Mouse (Mus musculus) lung, adult 2 months (tissue): Measurements from ENCODE around the gene Rnf185. TPM values are rescaled to one million over a fixed set of nuclear protein-coding genes. Genes with fewer than 3 reads are reported as not detected.
A peak's percentile ranks its signal among the peaks of the same experiment; 100 is the strongest.

ENCODE experiments used
- DNase-seq: peaks from one replicate; pipeline ENCODE4 v3.0.0; 2022
- H3K4me1 ChIP-seq: fragments of 200-500 bp; 2 replicates; pipeline ENCODE4 v1.6.1; 2011; ENCODE audit warnings: low read length; ENCODE audit not compliant: control insufficient read depth, insufficient read depth
- H3K4me3 ChIP-seq: fragments of 200-500 bp; replicated peaks from 2 replicates; pipeline ENCODE3; 2011; ENCODE audit warnings: low read depth, mild to moderate bottlenecking, control low read depth, low read length; ENCODE audit errors: extremely low read depth
- CTCF ChIP-seq: fragments of 200-500 bp; IDR thresholded peaks from 2 replicates; pipeline ENCODE4 v1.5.1; 2011; ENCODE audit warnings: mild to moderate bottlenecking, low read length, control low read depth; ENCODE audit not compliant: insufficient read depth
- POLR2A ChIP-seq: fragments of 200-500 bp; IDR thresholded peaks from 2 replicates; pipeline ENCODE4 v1.6.1; 2011; ENCODE audit warnings: low read depth, mild to moderate bottlenecking, control low read depth, low read length, borderline replicate concordance; ENCODE audit errors: extremely low read depth
- WGBS: fragments of 180-500 bp; shearing (Covaris S2); methylation state at CpG from one replicate; pipeline ENCODE4 v1.1.7; 2018; 5-methylcytosine and 5-hydroxymethylcytosine counted together
- polyA plus RNA-seq: library from polyadenylated mRNA; depleted of rRNA; stranded (reverse); fragments of >200 nt; gene quantifications from 2 replicates; pipeline ENCODE4 v1.2.3, GENCODE M21; 2012

The Rnf185 gene
- polyA plus RNA-seq, 1 experiment: 36.4 TPM

- WGBS: 47% methylated on average over 6 of the region's 6 CpGs
- H3K4me3 ChIP-seq: no peak overlapping the region
- no peak for DNase-seq
Measured at GRCm38 (mm10) chr11:3453467-3453866, 1.3 kb upstream of the Rnf185 start.

DNA sequence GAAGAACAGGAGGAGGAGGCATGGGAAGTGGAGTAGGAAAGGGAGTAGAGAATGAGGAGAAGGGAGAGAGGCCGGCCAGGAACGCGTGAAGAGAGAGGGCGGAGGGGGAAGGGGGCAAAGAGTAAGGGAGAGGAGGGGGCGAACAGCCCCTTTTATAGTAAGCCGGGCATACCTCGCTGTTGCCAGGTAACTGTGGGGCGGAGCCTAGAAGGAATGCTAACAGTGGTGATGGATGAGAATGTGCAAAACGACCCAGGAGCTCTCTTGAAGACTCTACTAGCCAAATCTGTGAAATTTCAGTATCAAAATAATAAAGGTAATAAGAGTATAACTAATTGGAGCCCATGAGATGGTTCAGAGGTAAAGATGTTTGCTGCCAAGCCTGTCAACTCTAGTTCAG, 606 bp upstream of the Rnf185 start:
- peaks cover 9% of the 10 kb centered on the region for H3K4me1 ChIP-seq
- peak overlapping the region; percentile 90 for H3K4me3 ChIP-seq
- 2% methylated on average over 9 of the region's 9 CpGs for WGBS
- TF ChIP-seq CTCF: no peak
- TF ChIP-seq POLR2A: no peak
- DNase-seq: peak; percentile 16

More at GRCm38 (mm10) chr11:3453467-3453866, 1.3 kb upstream of the Rnf185 start:
- TF ChIP-seq CTCF (peak; percentile 42; the same call in 1 of the 2 replicates), POLR2A (no peak)
- peaks cover 9% of the 10 kb centered on the region for H3K4me1 ChIP-seq

GRCm38 (mm10) chr11:3451701-3452163, 431 bp downstream of the Rnf185 start:
- Histone ChIP-seq H3K4me1 (peaks cover 9% of the 10 kb centered on the region), H3K4me3 (peak overlapping the region; percentile 80)
- no peak for DNase-seq
- WGBS: under 1% methylated on average over 20 of the region's 20 CpGs
- TF ChIP-seq POLR2A (no peak), CTCF (no peak)

GRCm38 (mm10) chr11:3444875-3445274, 7.3 kb downstream of the Rnf185 start:
- no peak for TF ChIP-seq POLR2A
- TF ChIP-seq CTCF: no peak
- Histone ChIP-seq H3K4me3 (no peak overlapping the region), H3K4me1 (peaks cover 13% of the 10 kb centered on the region)
- DNase-seq: no peak
- 48% methylated on average over 8 of the region's 8 CpGs for WGBS

GRCm38 (mm10) chr11:3443091-3443490, 9.1 kb downstream of the Rnf185 start:
- DNase-seq: no peak
- TF ChIP-seq CTCF (no peak), POLR2A (no peak)
- Histone ChIP-seq H3K4me3 (no peak overlapping the region), H3K4me1 (peaks cover 13% of the 10 kb centered on the region)
- WGBS: 88% methylated on average over 2 of the region's 2 CpGs

- WGBS: 64% methylated on average over 4 of the region's 4 CpGs
- DNase-seq: no peak
- no peak overlapping the region for H3K4me3 ChIP-seq
- TF ChIP-seq CTCF (no peak), POLR2A (no peak)
- H3K4me1 ChIP-seq: peaks cover 13% of the 10 kb centered on the region
Measured at GRCm38 (mm10) chr11:3442677-3443076, 9.5 kb downstream of the Rnf185 start.

GRCm38 (mm10) chr11:3441696-3442443, 10.3 kb downstream of the Rnf185 start:
- DNase-seq: no peak
- no peak overlapping the region for H3K4me3 ChIP-seq
- TF ChIP-seq POLR2A (no peak), CTCF (no peak)
- H3K4me1 ChIP-seq: peaks cover 13% of the 10 kb centered on the region

DNA sequence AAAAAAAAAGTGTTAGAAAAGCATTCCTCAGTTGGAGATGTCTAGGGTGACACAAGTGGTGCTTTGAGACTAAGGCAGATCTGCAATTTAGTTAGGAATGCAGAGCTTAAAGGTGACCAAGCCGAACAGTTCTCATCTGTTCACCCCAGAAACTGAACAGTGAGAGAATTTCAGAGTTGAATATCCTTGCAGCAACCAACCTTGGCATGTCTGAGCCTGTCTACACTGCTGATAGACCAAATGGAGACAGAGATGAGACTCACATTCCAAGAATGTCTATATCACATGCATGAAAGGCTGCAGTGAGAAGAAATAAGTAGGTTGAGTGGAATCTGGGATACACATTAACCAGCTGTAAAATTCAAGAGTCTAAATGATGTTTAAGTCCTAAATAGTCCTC, 14.5 kb downstream of the Rnf185 start:
- DNase-seq: no peak
- TF ChIP-seq POLR2A: no peak
- no peak for TF ChIP-seq CTCF
- Histone ChIP-seq H3K4me1 (no peaks in the 10 kb centered on the region), H3K4me3 (no peak overlapping the region)
- 93% methylated on average over 1 of the region's 1 CpGs for WGBS

GRCm38 (mm10) chr11:3433809-3434208, 18.4 kb downstream of the Rnf185 start:
- WGBS: 78% methylated on average over 4 of the region's 4 CpGs
- no peak for DNase-seq
- no peak for TF ChIP-seq CTCF
- Histone ChIP-seq H3K4me1 (no peaks in the 10 kb centered on the region), H3K4me3 (no peak overlapping the region)

DNA sequence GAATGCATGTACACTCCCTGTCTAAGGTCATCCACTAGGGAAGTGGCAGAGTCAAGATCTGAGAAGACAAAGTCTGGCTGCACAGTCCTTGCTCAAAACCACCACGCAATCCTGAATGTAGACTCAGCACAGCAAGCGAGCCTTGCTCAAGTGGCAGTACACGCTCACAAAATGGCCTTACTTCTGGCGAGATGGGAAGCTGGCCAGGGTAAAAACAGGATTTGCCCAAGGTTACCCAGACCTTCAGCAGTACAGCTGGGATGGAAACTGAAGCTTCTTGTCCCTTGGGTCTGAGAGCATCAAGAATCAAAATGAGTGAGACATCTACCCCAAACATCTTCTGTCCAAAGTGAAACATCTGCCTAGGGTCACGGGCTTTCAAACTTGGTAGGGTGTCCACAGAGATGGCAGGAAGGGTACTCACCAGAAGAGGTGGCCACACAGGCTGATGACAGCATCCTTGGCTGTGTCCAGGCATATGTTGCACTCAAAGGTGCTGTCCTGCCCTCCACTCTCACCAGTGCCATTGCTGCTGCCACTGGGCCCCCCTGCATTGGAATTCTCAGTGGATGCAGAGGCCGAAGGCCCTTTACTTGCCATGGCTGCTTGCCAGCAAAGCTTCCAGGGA, 20.1 kb downstream of the Rnf185 start:
- no peak for DNase-seq
- 85% methylated on average over 6 of the region's 6 CpGs for WGBS
- no peak for TF ChIP-seq CTCF
- no peak for TF ChIP-seq POLR2A
- Histone ChIP-seq H3K4me1 (no peaks in the 10 kb centered on the region), H3K4me3 (no peak overlapping the region)
